Mouse (Mus musculus): Measurements from ENCODE around the gene Gpc4. TPM values are rescaled to one million over a fixed set of nuclear protein-coding genes. Genes with fewer than 3 reads are reported as not detected.

The Gpc4 gene
- polyA plus RNA-seq, 1 experiment from 2014 or later: 70.3 TPM

GRCm38 (mm10) chrX:52164134-52164737 is 816 bp downstream of the Gpc4 start:
- H3K27ac ChIP-seq: peak overlapping the region; percentile 77
- H3K9ac ChIP-seq: peak overlapping the region; percentile 80
- H3K4me2 ChIP-seq: peak overlapping the region; percentile 59
- H3K9me3 ChIP-seq: no peaks in the 10 kb centered on the region
- H3K36me3 ChIP-seq: no peaks in the 10 kb centered on the region
- H3K4me1 ChIP-seq: peaks cover 15% of the 10 kb centered on the region
- WGBS: 23% methylated on average over 43 of the region's 44 CpGs
- peak overlapping the region; percentile 60 for H3K4me3 ChIP-seq
- ATAC-seq (ENCODE audit: insufficient number of reproducible peaks, insufficient read depth, low FRiP score, low TSS enrichment, low read depth): 0 out of 2 replicates have a peak, but pooled peaks have one; percentile 20
- peaks cover 27% of the 10 kb centered on the region for H3K27me3 ChIP-seq

GRCm38 (mm10) chrX:52163418-52164133 is 1.5 kb downstream of the Gpc4 start:
- WGBS: 15% methylated on average over 25 of the region's 25 CpGs
- Histone ChIP-seq H3K4me3 (peak overlapping the region; percentile 60), H3K9me3 (no peaks in the 10 kb centered on the region), H3K4me1 (peaks cover 15% of the 10 kb centered on the region), H3K4me2 (peak overlapping the region; percentile 59), H3K27me3 (peaks cover 27% of the 10 kb centered on the region), H3K9ac (peak overlapping the region; percentile 80), H3K36me3 (no peaks in the 10 kb centered on the region), H3K27ac (peak overlapping the region; percentile 77; the same call in 1 of the 2 replicates)
- no peak for ATAC-seq (ENCODE audit: insufficient number of reproducible peaks, insufficient read depth, low FRiP score, low TSS enrichment, low read depth)

- Histone ChIP-seq H3K27ac (no peak overlapping the region), H3K4me3 (peak overlapping the region; percentile 60), H3K4me2 (peak overlapping the region; percentile 59), H3K9ac (peak overlapping the region; percentile 80), H3K27me3 (peaks cover 27% of the 10 kb centered on the region), H3K9me3 (no peaks in the 10 kb centered on the region), H3K36me3 (no peaks in the 10 kb centered on the region), H3K4me1 (peaks cover 15% of the 10 kb centered on the region)
- 32% methylated on average over 6 of the region's 6 CpGs for WGBS
- ATAC-seq (ENCODE audit: insufficient number of reproducible peaks, insufficient read depth, low FRiP score, low TSS enrichment, low read depth): no peak
Measured at GRCm38 (mm10) chrX:52162756-52163155, 2.3 kb downstream of the Gpc4 start.

GRCm38 (mm10) chrX:52162206-52162605 is 2.8 kb downstream of the Gpc4 start:
- 61% methylated on average over 1 of the region's 1 CpGs for WGBS
- no peak for ATAC-seq (ENCODE audit: insufficient number of reproducible peaks, insufficient read depth, low FRiP score, low TSS enrichment, low read depth)
- peak overlapping the region; percentile 59 for H3K4me2 ChIP-seq
- no peak overlapping the region for H3K9ac ChIP-seq
- peaks cover 15% of the 10 kb centered on the region for H3K4me1 ChIP-seq
- H3K4me3 ChIP-seq: peak overlapping the region; percentile 60; the same call in 1 of the 2 replicates
- H3K36me3 ChIP-seq: no peaks in the 10 kb centered on the region
- no peak overlapping the region for H3K27ac ChIP-seq
- peaks cover 27% of the 10 kb centered on the region for H3K27me3 ChIP-seq
- no peaks in the 10 kb centered on the region for H3K9me3 ChIP-seq

- H3K4me1 ChIP-seq: peaks cover 11% of the 10 kb centered on the region; the same call in 1 of the 2 replicates
- no peaks in the 10 kb centered on the region for H3K36me3 ChIP-seq
- WGBS: 83% methylated on average over 5 of the region's 5 CpGs
- no peak overlapping the region for H3K27ac ChIP-seq
- no peak for ATAC-seq (ENCODE audit: insufficient number of reproducible peaks, insufficient read depth, low FRiP score, low TSS enrichment, low read depth)
- H3K27me3 ChIP-seq: peaks cover 11% of the 10 kb centered on the region
- no peak overlapping the region for H3K4me2 ChIP-seq
- no peak overlapping the region for H3K9ac ChIP-seq
- H3K4me3 ChIP-seq: no peak overlapping the region
- H3K9me3 ChIP-seq: no peaks in the 10 kb centered on the region
Measured at GRCm38 (mm10) chrX:52159621-52160020, 5.4 kb downstream of the Gpc4 start.

GRCm38 (mm10) chrX:52155408-52155953 is 9.6 kb downstream of the Gpc4 start:
- Histone ChIP-seq H3K27me3 (peaks cover 3% of the 10 kb centered on the region; the same call in 1 of the 2 replicates), H3K36me3 (no peaks in the 10 kb centered on the region), H3K4me2 (no peak overlapping the region), H3K9me3 (no peaks in the 10 kb centered on the region), H3K9ac (no peak overlapping the region), H3K27ac (no peak overlapping the region), H3K4me3 (no peak overlapping the region), H3K4me1 (no peaks in the 10 kb centered on the region)
- no peak for ATAC-seq (ENCODE audit: insufficient number of reproducible peaks, insufficient read depth, low FRiP score, low TSS enrichment, low read depth)
- WGBS: 83% methylated on average over 7 of the region's 7 CpGs

GRCm38 (mm10) chrX:52154821-52155220 is 10.2 kb downstream of the Gpc4 start:
- Histone ChIP-seq H3K4me2 (no peak overlapping the region), H3K4me3 (no peak overlapping the region), H3K36me3 (no peaks in the 10 kb centered on the region), H3K9me3 (no peaks in the 10 kb centered on the region), H3K9ac (no peak overlapping the region), H3K27me3 (peaks cover 3% of the 10 kb centered on the region; the same call in 1 of the 2 replicates), H3K27ac (no peak overlapping the region), H3K4me1 (no peaks in the 10 kb centered on the region)
- ATAC-seq (ENCODE audit: insufficient number of reproducible peaks, insufficient read depth, low FRiP score, low TSS enrichment, low read depth): no peak
- WGBS: 90% methylated on average over 4 of the region's 4 CpGs

- peak overlapping the region; percentile 48; the same call in 1 of the 2 replicates for H3K27ac ChIP-seq
- no peak for ATAC-seq (ENCODE audit: insufficient number of reproducible peaks, insufficient read depth, low FRiP score, low TSS enrichment, low read depth)
- no peak overlapping the region for H3K9ac ChIP-seq
- H3K4me3 ChIP-seq: no peak overlapping the region
- H3K27me3 ChIP-seq: peaks cover 3% of the 10 kb centered on the region; the same call in 1 of the 2 replicates
- no peaks in the 10 kb centered on the region for H3K9me3 ChIP-seq
- 71% methylated on average over 4 of the region's 4 CpGs for WGBS
- H3K4me2 ChIP-seq: no peak overlapping the region
- H3K4me1 ChIP-seq: no peaks in the 10 kb centered on the region
- no peaks in the 10 kb centered on the region for H3K36me3 ChIP-seq
Measured at GRCm38 (mm10) chrX:52153451-52153850, 11.6 kb downstream of the Gpc4 start.

- 74% methylated on average over 5 of the region's 5 CpGs for WGBS
- no peaks in the 10 kb centered on the region for H3K36me3 ChIP-seq
- H3K4me2 ChIP-seq: no peak overlapping the region
- H3K4me1 ChIP-seq: no peaks in the 10 kb centered on the region
- no peak for ATAC-seq (ENCODE audit: insufficient number of reproducible peaks, insufficient read depth, low FRiP score, low TSS enrichment, low read depth)
- H3K9ac ChIP-seq: no peak overlapping the region
- peaks cover 3% of the 10 kb centered on the region; the same call in 1 of the 2 replicates for H3K27me3 ChIP-seq
- H3K9me3 ChIP-seq: no peaks in the 10 kb centered on the region
- H3K4me3 ChIP-seq: no peak overlapping the region
- no peak overlapping the region for H3K27ac ChIP-seq
Measured at GRCm38 (mm10) chrX:52152961-52153360, 12.1 kb downstream of the Gpc4 start.

GRCm38 (mm10) chrX:52151555-52151954 is 13.5 kb downstream of the Gpc4 start:
- no peak for ATAC-seq (ENCODE audit: insufficient number of reproducible peaks, insufficient read depth, low FRiP score, low TSS enrichment, low read depth)
- H3K27ac ChIP-seq: no peak overlapping the region
- H3K4me1 ChIP-seq: no peaks in the 10 kb centered on the region
- H3K9ac ChIP-seq: no peak overlapping the region
- no peak overlapping the region for H3K4me2 ChIP-seq
- peaks cover 3% of the 10 kb centered on the region; the same call in 1 of the 2 replicates for H3K27me3 ChIP-seq
- WGBS: 84% methylated on average over 5 of the region's 5 CpGs
- H3K4me3 ChIP-seq: no peak overlapping the region
- H3K9me3 ChIP-seq: no peaks in the 10 kb centered on the region
- no peaks in the 10 kb centered on the region for H3K36me3 ChIP-seq

- Histone ChIP-seq H3K4me3 (no peak overlapping the region), H3K4me2 (no peak overlapping the region), H3K27me3 (peaks cover 3% of the 10 kb centered on the region; the same call in 1 of the 2 replicates), H3K9ac (no peak overlapping the region), H3K36me3 (no peaks in the 10 kb centered on the region), H3K4me1 (no peaks in the 10 kb centered on the region), H3K9me3 (no peaks in the 10 kb centered on the region), H3K27ac (no peak overlapping the region)
- no peak for ATAC-seq (ENCODE audit: insufficient number of reproducible peaks, insufficient read depth, low FRiP score, low TSS enrichment, low read depth)
- 74% methylated on average over 7 of the region's 7 CpGs for WGBS
Measured at GRCm38 (mm10) chrX:52151100-52151499, 14.0 kb downstream of the Gpc4 start.

All from embryonic facial prominence, embryonic 13.5 days (tissue).